20 mouse cellular contexts compared by ENCODE assay signal in the genomic region with DNA sequence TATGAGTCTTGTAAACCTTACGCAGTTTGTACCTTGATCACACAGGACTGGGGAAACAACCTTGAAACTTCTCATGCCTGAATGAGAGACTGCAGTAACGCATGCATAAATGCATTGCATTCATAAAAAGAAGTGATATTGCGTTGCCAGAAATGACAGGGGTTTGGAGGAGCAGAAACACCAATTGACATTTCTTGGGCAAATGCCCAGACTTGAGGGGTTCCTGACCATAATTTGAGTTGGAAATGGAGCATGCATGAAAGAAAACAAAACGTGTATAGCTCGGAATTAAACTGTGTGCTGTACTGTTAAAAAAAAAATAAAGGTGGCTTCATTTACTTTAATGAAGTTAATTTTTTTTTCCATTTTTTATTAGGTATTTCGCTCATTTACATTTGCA.
"Had no signal": no experiment of that assay in that cellular context is flagged by ENCODE, and none has a peak within 500 bp of the region (broad histone marks: within the 10 kb centered on the region; RNA-seq: fewer than 3 reads in every experiment).

No protein-coding gene starts in this region.

- H3K9ac ChIP-seq: liver, embryonic 14.5 days; lung, embryonic 15.5 days; midbrain, embryonic 13.5 days; neural tube, embryonic 13.5 days; neural tube, embryonic 15.5 days had no signal

- DNase-seq: lung, adult 18-20 months; lung, postnatal 14 days; lung, postnatal 4 days; retina, postnatal 1 day; right cerebral cortex, adult 18-20 months; right cerebral cortex, postnatal 25 days; right cerebral cortex, postnatal 4 days; spleen, adult 18-20 months; thymus, adult 18-20 months; thymus, postnatal 14 days; thymus, postnatal 36 days had no signal

- H3K9me3 ChIP-seq: lung, embryonic 15.5 days; midbrain, embryonic 10.5 days; neural tube, embryonic 13.5 days; neural tube, embryonic 15.5 days had no signal

- ATAC-seq: lung, postnatal 0 days; midbrain, embryonic 13.5 days; midbrain, embryonic 16.5 days had no signal

- H3K4me3 ChIP-seq: lung, embryonic 15.5 days; midbrain, embryonic 10.5 days; midbrain, embryonic 13.5 days; myocyte; neural tube, embryonic 13.5 days; neural tube, embryonic 15.5 days had no signal

- H3K27ac ChIP-seq: liver, embryonic 14.5 days; lung, embryonic 15.5 days; midbrain, embryonic 10.5 days; midbrain, embryonic 13.5 days; neural tube, embryonic 13.5 days; neural tube, embryonic 15.5 days had no signal

- H3K27me3 ChIP-seq: lung, embryonic 15.5 days; midbrain, embryonic 13.5 days; neural tube, embryonic 13.5 days; neural tube, embryonic 15.5 days had no signal

- H3K4me2 ChIP-seq: lung, embryonic 15.5 days; midbrain, embryonic 13.5 days; neural tube, embryonic 13.5 days; neural tube, embryonic 15.5 days had no signal

- H3K36me3 ChIP-seq: lung, embryonic 15.5 days; midbrain, embryonic 10.5 days; midbrain, embryonic 13.5 days; neural tube, embryonic 13.5 days; neural tube, embryonic 15.5 days had no signal

- H3K4me1 ChIP-seq: lung, embryonic 15.5 days; midbrain, embryonic 10.5 days; midbrain, embryonic 13.5 days; neural tube, embryonic 13.5 days; neural tube, embryonic 15.5 days had no signal
